Mouse (Mus musculus) erythroid progenitor cell, adult 5-6 weeks (primary cell): ENCODE results near the gene Galnt2. TPM values are rescaled to one million over a fixed set of nuclear protein-coding genes. Genes with fewer than 3 reads are reported as not detected.

Source experiments
- ATAC-seq: replicated peaks from 2 replicates; pipeline ENCODE4 v1.8.0; 2016; ENCODE audit warnings: moderate number of reproducible peaks, mild to moderate bottlenecking, moderate TSS enrichment, inconsistent platforms; ENCODE audit not compliant: poor library complexity, low FRiP score, severe bottlenecking
- total RNA-seq, 2 experiments: library from RNA; stranded (forward) in 1 of 2; stranded (reverse) in 1 of 2; fragments of 150-400 nt in 1 of 2; fragments of 186-747, 209-891 nt in 1 of 2; gene quantifications; 2 replicates each; pipeline versions ENCODE4 v1.2.3 to v1.2.4; 2015 to 2017; ENCODE audit warnings: low replicate concordance in 2 of 2

Gene Galnt2
- total RNA-seq (2015; ENCODE audit: low replicate concordance) (25.2 TPM in 1 of 2 replicates, not detected in the other), total RNA-seq (2017; ENCODE audit: low replicate concordance) (15.5 TPM in 1 of 2 replicates, not detected in the other)

DNA sequence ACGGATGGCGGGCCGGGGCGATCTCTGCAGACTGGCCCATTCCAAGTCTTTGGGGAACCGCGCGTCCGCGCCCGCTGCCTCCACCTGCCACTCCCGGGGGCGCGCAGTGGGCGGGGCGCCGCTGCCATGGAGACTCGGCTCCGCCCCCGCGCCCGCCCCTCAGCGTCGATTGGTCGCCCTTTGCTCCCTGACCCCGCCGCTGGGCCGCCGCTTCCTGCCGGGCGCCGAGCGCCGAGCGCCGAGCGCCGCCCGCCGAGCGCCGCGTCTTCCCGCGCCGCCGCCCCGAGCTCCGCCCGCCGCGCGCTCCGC, at the start of gene Galnt2:
Gene Galnt2, plus strand, starts transcription at position 216 of the 309 bp plus-strand sequence.
- ATAC-seq: peak; percentile 70; the same call in 1 of the 2 replicates

DNA sequence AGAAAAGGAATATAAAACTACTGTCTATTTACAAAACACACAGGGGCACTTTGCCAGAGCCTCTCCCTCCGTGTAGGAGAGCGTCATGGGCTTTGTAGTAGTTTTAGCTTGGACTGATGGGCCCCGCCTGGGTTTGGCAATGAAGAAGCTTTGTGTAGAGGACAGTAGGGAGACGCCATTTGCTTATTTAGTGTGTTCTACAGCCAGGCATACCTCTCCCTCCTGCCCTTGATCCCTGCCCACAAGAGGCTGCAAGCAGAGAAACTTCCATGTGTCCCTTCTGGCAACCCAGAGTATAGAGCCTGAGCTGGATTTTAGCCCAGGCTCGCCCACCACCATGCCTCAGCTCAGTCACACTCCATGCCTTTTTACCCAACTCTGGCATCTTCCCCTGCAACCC, 49.4 kb upstream of the Galnt2 start:
- no peak for ATAC-seq

DNA sequence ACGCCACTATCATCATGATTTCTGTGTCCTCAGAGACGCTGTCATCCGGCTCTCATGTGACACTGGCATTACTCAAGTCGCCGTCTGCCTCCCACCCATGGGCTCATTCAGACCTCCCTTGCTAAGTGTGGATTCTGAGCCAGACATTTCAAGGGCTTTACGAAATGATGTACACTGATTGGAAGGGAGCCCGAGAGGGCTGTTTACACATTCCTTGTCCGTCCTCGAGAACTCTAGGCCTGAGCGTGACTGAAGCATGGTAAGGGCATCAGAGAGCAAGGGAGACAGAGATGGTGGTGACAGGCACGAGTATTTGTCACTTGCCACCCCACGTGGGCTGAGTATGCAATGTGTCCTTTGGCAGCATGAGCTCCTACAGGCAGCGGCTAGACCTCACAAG, 49.0 kb upstream of the Galnt2 start:
- ATAC-seq: no peak

DNA sequence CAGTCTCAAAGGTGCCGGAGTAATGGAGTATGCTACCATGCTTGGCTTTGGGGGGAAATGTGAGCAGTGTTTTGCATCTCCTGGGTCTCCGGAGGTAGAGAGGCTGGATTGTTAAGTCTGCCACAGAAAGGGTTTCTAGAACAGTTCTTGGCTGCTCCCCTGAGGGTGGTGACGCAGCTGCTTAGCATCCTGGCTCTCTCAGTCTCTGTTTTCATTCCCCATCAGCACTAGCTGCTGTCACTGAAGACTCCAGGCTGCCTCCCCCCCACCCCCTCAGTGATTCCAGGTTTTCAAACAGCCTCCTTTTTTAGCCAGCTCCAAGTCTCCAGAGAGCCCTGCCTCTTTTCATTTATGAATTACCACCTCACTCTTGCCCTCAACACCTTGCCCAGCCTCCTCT, 47.1 kb upstream of the Galnt2 start:
- ATAC-seq: no peak

- ATAC-seq: no peak
Observed at GRCm38 (mm10) chr8:124184507-124184906, 46.7 kb upstream of the Galnt2 start.

DNA sequence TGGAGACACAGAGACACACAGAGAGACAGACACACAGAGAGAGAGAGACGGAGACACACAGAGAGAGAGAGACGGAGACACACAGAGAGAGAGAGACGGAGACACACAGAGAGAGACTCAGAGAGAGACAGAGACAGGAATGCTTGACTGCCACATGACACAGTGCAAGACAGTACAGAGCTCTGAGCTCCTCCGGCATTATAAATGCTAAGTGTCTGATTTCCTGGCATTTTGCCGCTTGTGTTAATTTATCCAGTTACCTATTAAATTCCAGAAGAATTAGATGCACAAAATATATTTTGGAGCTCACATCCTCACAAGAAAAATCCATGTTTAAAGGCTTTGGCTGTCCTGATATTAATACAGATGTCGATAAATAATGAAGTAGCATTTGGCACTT, 46.1 kb upstream of the Galnt2 start:
- ATAC-seq: no peak

DNA sequence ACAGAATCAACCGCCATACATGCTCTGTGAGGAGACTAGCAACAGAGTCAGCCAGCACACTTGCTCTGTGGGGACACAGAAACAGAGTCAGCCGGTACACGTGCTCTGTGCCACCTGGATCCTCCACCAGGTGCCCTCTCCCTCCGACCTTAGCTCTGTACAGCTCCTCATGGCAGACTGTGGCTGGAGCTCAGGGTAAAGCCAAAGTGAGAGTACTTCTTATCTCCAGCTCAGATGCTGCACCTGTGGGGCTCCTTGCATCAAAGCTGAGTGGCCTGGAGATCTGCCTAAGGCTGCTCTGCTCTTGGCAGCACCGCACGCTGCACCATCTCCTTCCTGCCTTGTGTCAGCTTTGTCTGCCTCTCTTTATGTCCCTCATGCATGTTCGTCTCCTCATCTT, 40.8 kb upstream of the Galnt2 start:
- ATAC-seq: no peak

DNA sequence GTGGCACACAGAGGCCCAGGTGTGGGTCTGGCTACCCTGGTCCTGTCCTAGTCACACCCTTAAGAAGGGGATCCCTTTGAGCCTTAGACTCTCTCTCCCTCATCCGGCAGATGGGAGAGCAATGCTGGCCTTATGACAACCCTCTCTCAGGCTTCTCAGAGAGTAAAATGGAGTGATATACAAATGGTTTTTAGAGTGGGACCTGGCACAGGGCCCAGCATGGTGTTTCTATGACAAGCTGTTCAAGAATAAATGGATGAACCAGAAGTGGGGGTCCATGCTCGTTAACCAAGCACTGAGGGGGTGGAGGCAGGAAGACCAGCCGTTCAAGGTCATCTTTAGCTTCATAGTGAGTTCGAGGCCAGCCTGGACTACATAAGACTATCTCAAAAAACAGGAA, 38.9 kb upstream of the Galnt2 start:
- ATAC-seq: no peak

DNA sequence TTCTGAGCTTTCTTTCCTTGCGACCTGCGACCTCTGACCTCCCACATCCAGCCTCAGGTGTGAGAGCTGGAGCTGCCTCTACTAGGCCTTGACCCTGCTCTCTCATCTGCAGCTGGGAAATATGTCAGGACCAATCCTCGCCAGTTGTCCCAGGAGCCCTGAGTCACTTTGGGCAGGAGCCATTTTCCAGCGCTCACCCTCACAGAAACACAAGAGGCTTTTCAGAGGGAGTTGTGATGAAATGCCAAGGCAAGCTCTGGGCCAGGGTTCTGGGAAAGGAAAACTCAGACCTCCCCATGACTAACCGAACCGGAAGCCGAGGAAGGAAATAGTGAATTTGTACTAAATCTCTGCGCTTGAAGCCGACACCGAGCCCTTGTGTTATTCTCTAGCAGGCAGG, 38.2 kb upstream of the Galnt2 start:
- no peak for ATAC-seq

- ATAC-seq: no peak
Observed at GRCm38 (mm10) chr8:124193992-124194391, 37.2 kb upstream of the Galnt2 start.

DNA sequence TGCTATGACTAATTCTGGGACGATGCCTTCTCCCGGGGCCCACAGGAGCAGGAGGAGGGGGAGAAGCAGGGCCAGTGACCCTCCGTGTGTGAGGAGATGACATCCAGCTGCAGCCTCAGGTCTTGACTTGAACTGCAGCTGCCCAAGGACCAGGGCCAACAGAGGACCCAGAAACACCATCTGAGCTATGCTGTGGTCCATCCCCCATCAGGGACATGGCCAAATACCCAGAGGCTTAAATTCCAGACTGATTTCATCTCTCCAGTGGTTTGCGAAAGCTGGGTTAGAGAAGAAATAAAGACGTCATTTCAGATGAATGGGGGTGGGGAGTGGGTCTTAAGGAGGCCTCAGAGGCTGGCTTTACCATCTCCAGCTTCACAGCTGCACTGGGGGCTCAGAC, 35.0 kb upstream of the Galnt2 start:
- no peak for ATAC-seq

GRCm38 (mm10) chr8:124196797-124197196, 34.4 kb upstream of the Galnt2 start:
- no peak for ATAC-seq

DNA sequence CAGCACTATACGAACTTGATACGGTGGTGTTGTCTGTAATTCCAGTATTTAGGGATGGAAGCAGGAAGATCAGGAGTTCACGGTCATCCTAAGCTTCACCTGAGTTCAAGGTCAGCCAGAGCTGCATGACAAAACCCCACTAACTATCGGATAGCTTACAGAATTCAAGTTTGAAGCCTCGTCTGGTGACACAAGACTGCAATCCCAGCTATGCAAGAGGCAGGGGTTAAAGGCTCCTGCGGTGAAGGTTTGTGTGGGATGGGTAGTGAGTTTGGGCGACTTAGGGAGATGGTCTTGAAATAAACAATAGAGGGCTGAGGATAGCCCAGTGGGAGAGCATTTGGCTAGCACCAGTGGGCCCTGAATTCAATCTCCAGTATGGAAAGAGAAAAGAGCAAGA, 33.0 kb upstream of the Galnt2 start:
- ATAC-seq: no peak

DNA sequence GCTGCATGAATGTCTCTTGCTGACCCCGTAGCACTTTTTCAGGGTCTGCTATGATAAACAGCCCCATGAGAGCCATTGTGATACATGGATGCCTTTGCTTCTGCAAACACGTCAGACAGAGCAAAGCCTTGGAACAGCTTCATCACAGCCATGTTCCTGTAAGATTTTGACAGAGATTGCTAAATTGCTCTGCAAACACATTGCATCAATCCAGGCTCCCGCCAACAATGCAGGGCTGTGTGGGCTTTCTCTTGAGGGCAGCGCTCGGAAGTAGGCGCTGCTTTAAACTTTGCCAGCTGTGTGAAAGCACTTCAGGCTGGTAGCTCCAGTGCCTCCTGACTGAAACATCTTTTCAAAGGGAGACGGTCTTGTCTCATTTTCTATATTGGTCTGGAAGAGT, 30.8 kb upstream of the Galnt2 start:
- ATAC-seq: no peak

GRCm38 (mm10) chr8:124201706-124202105, 29.5 kb upstream of the Galnt2 start:
- ATAC-seq: no peak

- no peak for ATAC-seq
Observed at GRCm38 (mm10) chr8:124202895-124203294, 28.3 kb upstream of the Galnt2 start.

DNA sequence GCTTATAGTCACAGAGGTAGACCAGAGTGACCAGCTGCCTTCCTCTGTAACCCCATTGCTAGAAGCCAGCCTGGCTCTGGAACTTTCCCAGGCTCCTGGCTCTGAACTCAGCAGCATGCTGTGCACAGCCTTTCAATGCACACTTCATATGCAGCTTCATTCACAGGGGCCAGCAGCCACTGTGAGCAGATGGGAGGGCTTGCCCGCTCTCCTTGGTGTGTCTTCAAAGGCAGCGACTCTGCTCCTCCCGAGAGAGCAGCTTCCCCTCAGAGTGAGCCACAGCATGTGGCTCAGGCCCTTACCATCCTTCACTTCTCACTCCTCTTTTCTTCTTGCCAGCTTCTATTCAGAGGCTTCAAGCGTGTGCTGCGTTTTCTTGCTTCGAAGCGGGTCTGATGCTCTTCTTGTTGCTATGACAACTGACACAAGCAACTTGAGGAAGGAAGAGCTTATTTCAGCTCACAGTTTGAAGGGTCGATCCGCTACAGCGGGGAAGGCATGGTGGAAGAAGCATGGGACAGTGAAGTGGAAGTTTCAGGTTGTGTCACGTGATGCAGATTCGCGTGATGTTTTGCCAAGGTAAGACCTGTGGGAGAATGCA, 27.1 kb upstream of the Galnt2 start:
- ATAC-seq: no peak

GRCm38 (mm10) chr8:124212148-124212547, 19.0 kb upstream of the Galnt2 start:
- ATAC-seq: no peak

GRCm38 (mm10) chr8:124216951-124217350, 14.2 kb upstream of the Galnt2 start:
- no peak for ATAC-seq

DNA sequence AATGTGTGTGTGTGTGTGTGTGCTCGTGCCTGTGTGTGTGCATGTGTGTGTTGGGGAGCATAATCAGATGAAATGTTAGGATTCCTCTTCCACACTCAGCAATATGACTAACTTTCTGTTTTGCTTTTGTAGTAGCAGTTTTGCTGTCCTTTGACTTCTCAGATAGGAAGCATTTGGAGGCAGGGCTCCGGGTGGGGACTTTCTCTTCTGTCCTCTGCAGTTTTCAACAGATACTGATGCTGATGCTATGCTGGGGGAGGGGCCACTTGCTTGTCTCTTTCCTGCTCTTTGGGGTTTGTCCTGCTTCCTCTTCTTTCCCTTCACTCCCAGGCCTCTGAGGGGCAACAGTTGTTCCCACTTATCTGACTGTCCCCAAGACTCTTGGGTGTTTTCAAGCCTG, 1.3 kb upstream of the Galnt2 start:
- ATAC-seq: no peak

DNA sequence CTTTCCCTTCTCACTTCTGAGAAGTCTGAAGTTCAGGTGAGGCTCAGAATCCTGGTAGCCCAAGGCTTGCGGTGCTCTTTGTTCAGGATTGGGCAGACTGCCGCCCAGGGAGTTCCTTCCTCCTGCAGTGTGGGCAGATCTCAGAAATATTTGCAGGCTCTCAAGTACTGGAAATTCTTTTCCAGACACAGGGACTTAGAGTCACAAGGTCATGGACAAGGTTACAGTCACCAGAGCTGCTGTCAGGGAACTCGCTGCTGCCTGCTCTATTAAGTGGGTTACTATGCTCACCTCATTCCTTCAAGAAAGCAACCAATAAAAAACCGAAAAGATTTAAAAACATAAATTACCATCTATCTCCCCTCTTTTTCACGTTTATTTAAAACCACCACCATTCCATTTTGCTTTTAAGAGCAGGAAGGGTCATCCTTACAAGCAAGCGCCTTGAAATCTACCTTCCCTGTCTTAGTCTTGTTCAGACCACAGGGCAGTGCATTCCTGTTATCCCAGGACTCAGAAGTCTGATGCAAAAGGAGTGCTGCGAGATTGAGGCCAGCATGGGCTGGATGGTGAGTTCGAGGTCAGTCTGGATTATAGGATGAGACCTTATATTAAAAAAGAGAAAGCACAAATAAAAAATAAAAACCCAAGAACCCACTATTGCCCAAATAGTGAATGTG, 555 bp upstream of the Galnt2 start:
- ATAC-seq: no peak
